Mouse (Mus musculus) CD8-positive naive resting alpha-beta T cell, adult 2 months (primary cell): ENCODE results near the gene Adk.

Experiments
- DNase-seq, 2 experiments: peaks; one replicate each; pipeline ENCODE4 v3.0.0; 2022; ENCODE audit warnings: low read depth in 2 of 2, low spot score in 2 of 2

Gene Adk

GRCm38 (mm10) chr14:21335691-21336314, 283.4 kb downstream of the Adk start:
- no peak for DNase-seq

- DNase-seq: no peak
Measured at GRCm38 (mm10) chr14:21337948-21338347, 285.6 kb downstream of the Adk start.

- DNase-seq: no peak
Measured at GRCm38 (mm10) chr14:21341195-21341594, 288.8 kb downstream of the Adk start.

GRCm38 (mm10) chr14:21342984-21343383, 290.6 kb downstream of the Adk start:
- DNase-seq: no peak

GRCm38 (mm10) chr14:21344896-21345295, 292.5 kb downstream of the Adk start:
- no peak for DNase-seq

GRCm38 (mm10) chr14:21348611-21349260, 296.4 kb downstream of the Adk start:
- no peak for DNase-seq

- DNase-seq: no peak
Measured at GRCm38 (mm10) chr14:21351646-21352045, 299.3 kb downstream of the Adk start.

GRCm38 (mm10) chr14:21356286-21356685, 303.9 kb downstream of the Adk start:
- DNase-seq: no peak

GRCm38 (mm10) chr14:21359207-21359895, 307.0 kb downstream of the Adk start:
- DNase-seq: no peak

GRCm38 (mm10) chr14:21359896-21360525, 307.6 kb downstream of the Adk start:
- no peak for DNase-seq

GRCm38 (mm10) chr14:21367095-21367494, 314.7 kb downstream of the Adk start:
- DNase-seq: no peak

GRCm38 (mm10) chr14:21368622-21369021, 316.2 kb downstream of the Adk start:
- no peak for DNase-seq

GRCm38 (mm10) chr14:21369127-21369526, 316.8 kb downstream of the Adk start:
- no peak for DNase-seq

- DNase-seq: no peak
Measured at GRCm38 (mm10) chr14:21371946-21372345, 319.6 kb downstream of the Adk start.

GRCm38 (mm10) chr14:21372689-21373088, 320.3 kb downstream of the Adk start:
- DNase-seq: no peak

- DNase-seq: no peak
Measured at GRCm38 (mm10) chr14:21383701-21384428, 331.5 kb downstream of the Adk start.

- no peak for DNase-seq
Measured at GRCm38 (mm10) chr14:21399506-21399905, 347.1 kb downstream of the Adk start.

- DNase-seq: no peak
Measured at GRCm38 (mm10) chr14:21402157-21402601, 349.8 kb downstream of the Adk start.

- no peak for DNase-seq
Measured at GRCm38 (mm10) chr14:21402621-21403405, 350.4 kb downstream of the Adk start.

- DNase-seq: no peak
Measured at GRCm38 (mm10) chr14:21406946-21407345, 354.6 kb downstream of the Adk start.
